Mouse (Mus musculus) heart, embryonic 13.5 days (tissue): Measurements from ENCODE around the gene Olfr1535. TPM values are rescaled to one million over a fixed set of nuclear protein-coding genes. Genes with fewer than 3 reads are reported as not detected.

Experiments
- polyA plus RNA-seq: library from polyadenylated mRNA; unstranded; fragments of >200 nt; fragmentation: Nextera tagmentation; extraction: Ambion mirVana; gene quantifications from 2 replicates; pipeline ENCODE4 v1.2.1, GENCODE M21; 2015

The Olfr1535 gene
- polyA plus RNA-seq, 1 experiment from 2014 or later, result not detected

Other genes with a start within 250 kb of the Olfr1535 start
- not detected in 2 replicates for gene Gpx6, start 247.8 kb downstream of the Olfr1535 start, polyA plus RNA-seq
- gene Olfr1367, start 213.0 kb downstream of the Olfr1535 start, polyA plus RNA-seq, result not detected in 2 replicates
- gene Zscan12, start 197.1 kb downstream of the Olfr1535 start, polyA plus RNA-seq, result 7.1 and 7.7 TPM in 2 replicates
- 61.2 and 72.2 TPM in 2 replicates for gene Zkscan3, start 157.1 kb downstream of the Olfr1535 start, polyA plus RNA-seq
- gene Pgbd1, start 118.8 kb downstream of the Olfr1535 start, polyA plus RNA-seq, result 3.1 and 3.2 TPM in 2 replicates
- gene Zscan26, start 106.2 kb downstream of the Olfr1535 start, polyA plus RNA-seq, result 28.0 and 29.7 TPM in 2 replicates
- 2.0 and 2.1 TPM in 2 replicates for gene Nkapl, start 91.4 kb downstream of the Olfr1535 start, polyA plus RNA-seq
- 1.4 and 2.0 TPM in 2 replicates for gene Zkscan4, start 81.0 kb downstream of the Olfr1535 start, polyA plus RNA-seq
- not detected in 2 replicates for gene Gm10065, start 80.5 kb downstream of the Olfr1535 start, polyA plus RNA-seq
- gene AK157302, start 64.7 kb downstream of the Olfr1535 start, polyA plus RNA-seq, result 0.45 and 0.87 TPM in 2 replicates
- 14.7 and 20.9 TPM in 2 replicates for gene Gm11273, start 58.5 kb downstream of the Olfr1535 start, polyA plus RNA-seq
- 3.8 and 4.8 TPM in 2 replicates for gene Zkscan8, start 28.8 kb downstream of the Olfr1535 start, polyA plus RNA-seq
- gene Olfr1366, start 17.1 kb downstream of the Olfr1535 start, polyA plus RNA-seq, result not detected in 2 replicates
- gene Olfr1364, start 21.9 kb upstream of the Olfr1535 start, polyA plus RNA-seq, result not detected in 2 replicates
- not detected in 2 replicates for gene Olfr1362, start 54.1 kb upstream of the Olfr1535 start, polyA plus RNA-seq
- gene Olfr11, start 82.6 kb upstream of the Olfr1535 start, polyA plus RNA-seq, result not detected in 2 replicates
- not detected in 2 replicates for gene Olfr1361, start 103.5 kb upstream of the Olfr1535 start, polyA plus RNA-seq
- gene Olfr1360, start 117.5 kb upstream of the Olfr1535 start, polyA plus RNA-seq, result not detected in 2 replicates
- not detected in 2 replicates for gene Olfr1359, start 138.2 kb upstream of the Olfr1535 start, polyA plus RNA-seq
- 1.9 TPM in 1 of 2 replicates, not detected in the other for gene Hist1h2bl, start 156.2 kb upstream of the Olfr1535 start, polyA plus RNA-seq
- 9.8 and 10.5 TPM in 2 replicates for gene Hist1h2ai, start 156.5 kb upstream of the Olfr1535 start, polyA plus RNA-seq
- 0.62 and 2.3 TPM in 2 replicates for gene Hist1h3h, start 157.8 kb upstream of the Olfr1535 start, polyA plus RNA-seq
- gene Hist1h2bm, start 162.2 kb upstream of the Olfr1535 start, polyA plus RNA-seq, result 1.5 TPM in 2 replicates
- 0.45 and 0.96 TPM in 2 replicates for gene Hist1h4j, start 175.2 kb upstream of the Olfr1535 start, polyA plus RNA-seq
- gene Hist1h4k, start 190.6 kb upstream of the Olfr1535 start, polyA plus RNA-seq, result 1.3 TPM in 1 of 2 replicates, not detected in the other
- gene Hist1h2ak, start 193.9 kb upstream of the Olfr1535 start, polyA plus RNA-seq, result 9.5 and 15.8 TPM in 2 replicates
- gene Hist1h2bn, start 194.2 kb upstream of the Olfr1535 start, polyA plus RNA-seq, result 1.4 and 3.5 TPM in 2 replicates
- gene Hist1h1b, start 220.7 kb upstream of the Olfr1535 start, polyA plus RNA-seq, result 13.1 and 13.2 TPM in 2 replicates
- 63.6 and 66.6 TPM in 2 replicates for gene Hist1h3i, start 223.5 kb upstream of the Olfr1535 start, polyA plus RNA-seq
- 1.2 and 6.6 TPM in 2 replicates for gene Hist1h2an, start 227.3 kb upstream of the Olfr1535 start, polyA plus RNA-seq
- gene Hist1h2bp, start 227.6 kb upstream of the Olfr1535 start, polyA plus RNA-seq, result 0.37 and 0.49 TPM in 2 replicates